Mouse (Mus musculus) testis, adult 2 months (tissue): ENCODE results near the gene Ank.

ENCODE experiments used
- CTCF ChIP-seq: fragments of 200-500 bp; IDR thresholded peaks from 2 replicates; pipeline ENCODE4 v1.5.1; 2012; ENCODE audit warnings: low read depth, mild to moderate bottlenecking, inconsistent platforms, low read length, moderate library complexity; ENCODE audit not compliant: control insufficient read depth, insufficient read depth, insufficient replicate concordance
- POLR2A ChIP-seq: fragments of 200-500 bp; IDR thresholded peaks from 2 replicates; pipeline ENCODE4 v1.6.1; 2012; ENCODE audit warnings: low read depth, mild to moderate bottlenecking, inconsistent platforms, low read length, moderate library complexity; ENCODE audit not compliant: control insufficient read depth

DNA sequence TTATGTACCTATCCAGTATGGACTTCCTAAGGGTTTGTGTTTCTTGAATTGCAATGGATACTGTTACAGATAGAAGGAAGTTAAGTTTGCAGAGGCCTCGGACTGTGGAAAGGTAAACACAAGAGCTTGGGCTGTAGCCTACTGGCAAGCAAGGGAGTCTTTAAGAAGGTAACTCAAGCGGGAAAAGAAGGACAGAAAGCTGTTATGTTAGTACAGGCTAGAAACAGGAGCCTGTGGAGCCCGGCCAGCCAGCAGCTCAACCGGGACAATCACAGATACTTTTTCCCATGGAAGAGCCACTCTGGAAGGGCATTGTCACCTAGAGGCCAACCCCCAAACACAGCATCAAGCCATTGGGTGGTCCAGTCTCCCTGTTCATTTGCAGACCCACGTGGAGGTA lies 31.1 kb upstream of the Ank start:
- TF ChIP-seq POLR2A (no peak), CTCF (no peak)
